In genomic region chr1:151270691-151271090, GRCm38 (mm10) we compare ENCODE assay signal across 11 mouse cellular contexts.
DNase-seq lines count a peak whose midpoint lies in the region; ATAC-seq lines count a peak whose summit lies in the region.
"Had no signal": no experiment of that assay in that cellular context is flagged by ENCODE, and none has a peak within 500 bp of the region (broad histone marks: within the 10 kb centered on the region; RNA-seq: fewer than 3 reads in every experiment).

No protein-coding gene starts in this region.

- no peaks in the 10 kb centered on the region for H3K36me3 ChIP-seq in heart, embryonic 12.5 days
- H3K36me3 ChIP-seq in liver, embryonic 13.5 days = no peaks in the 10 kb centered on the region
- H3K36me3 ChIP-seq: stomach, embryonic 15.5 days had no signal

- no peaks in the 10 kb centered on the region for H3K9me3 ChIP-seq in heart, embryonic 12.5 days (replicated peaks)
- H3K9me3 ChIP-seq in liver, embryonic 13.5 days (replicated peaks) = no peaks in the 10 kb centered on the region
- H3K9me3 ChIP-seq: stomach, embryonic 15.5 days had no signal

- ATAC-seq in heart, embryonic 12.5 days (ENCODE audit: insufficient number of reproducible peaks, low FRiP score) = no peak
- ATAC-seq in liver, embryonic 13.5 days (ENCODE audit: low read depth) = peak; percentile 45; the same call in 1 of the 2 replicates
- ATAC-seq in frontal cortex, adult (ENCODE audit: low TSS enrichment) = no peak

- WGBS in heart, embryonic 12.5 days = 46% methylated on average over 8 of the region's 8 CpGs
- WGBS in liver, embryonic 13.5 days (ENCODE audit: insufficient replicate concordance) = 4% methylated on average over 8 of the region's 8 CpGs

- no peak overlapping the region for H3K4me3 ChIP-seq in heart, embryonic 12.5 days
- no peak overlapping the region for H3K4me3 ChIP-seq in liver, embryonic 13.5 days (replicated peaks)
- H3K4me3 ChIP-seq: stomach, embryonic 15.5 days had no signal

- no peak overlapping the region for H3K9ac ChIP-seq in heart, embryonic 12.5 days
- H3K9ac ChIP-seq in liver, embryonic 13.5 days = no peak overlapping the region
- H3K9ac ChIP-seq: lung, embryonic 14.5 days; stomach, embryonic 15.5 days had no signal

- 0 out of 2 replicates have a peak, but pooled peaks cover 4% of the 10 kb centered on the region for H3K4me1 ChIP-seq in heart, embryonic 12.5 days (replicated peaks)
- no peaks in the 10 kb centered on the region; the same call in 1 of the 2 replicates for H3K4me1 ChIP-seq in liver, embryonic 13.5 days (replicated peaks)
- H3K4me1 ChIP-seq: stomach, embryonic 15.5 days had no signal

- H3K27ac ChIP-seq in heart, embryonic 12.5 days (ENCODE audit: poor library complexity, severe bottlenecking) = peak overlapping the region; percentile 44; the same call in 1 of the 2 replicates
- H3K27ac ChIP-seq in liver, embryonic 13.5 days = no peak overlapping the region
- H3K27ac ChIP-seq: stomach, embryonic 15.5 days had no signal

- no peak for DNase-seq in heart, postnatal 4 days
- DNase-seq in thymus, postnatal 0 days (ENCODE audit: low spot score) = peak; percentile 19
- no peak for DNase-seq in thymus, postnatal 25 days
- DNase-seq in liver, embryonic 13.5 days = no peak
- DNase-seq in yolk sac, embryonic 10.5 days (ENCODE audit: low spot score) = peak; percentile 29
- DNase-seq in frontal cortex, postnatal 10 days (ENCODE audit: low spot score in 2 of 2) = no peak
- DNase-seq: kidney, postnatal 4 days; lung, embryonic 14.5 days had no signal

- H3K27me3 ChIP-seq in heart, embryonic 12.5 days (replicated peaks) = no peaks in the 10 kb centered on the region
- H3K27me3 ChIP-seq in liver, embryonic 13.5 days = no peaks in the 10 kb centered on the region
- H3K27me3 ChIP-seq: stomach, embryonic 15.5 days had no signal

- 0 out of 2 replicates have a peak overlapping the region, but pooled peaks have one; percentile 4 for H3K4me2 ChIP-seq in heart, embryonic 12.5 days
- peak overlapping the region; percentile 34 for H3K4me2 ChIP-seq in liver, embryonic 13.5 days
- H3K4me2 ChIP-seq: lung, embryonic 14.5 days; stomach, embryonic 15.5 days had no signal

Comparison
In these comparisons a context has a peak if more than half of its experiments do, and no peak if none do; other contexts are left out.
1. DNase-seq: peak in thymus, postnatal 0 days (single experiment) and yolk sac, embryonic 10.5 days (single experiment); none in heart, postnatal 4 days (single experiment), thymus, postnatal 25 days (single experiment), liver, embryonic 13.5 days (single experiment) and frontal cortex, postnatal 10 days (0 of 2).